Mouse (Mus musculus) liver, postnatal 0 days (tissue): ENCODE data around the gene Rbfox1. TPM values are rescaled to one million over a fixed set of nuclear protein-coding genes. Genes with fewer than 3 reads are reported as not detected.

Experiments
- ATAC-seq: fragments of 200-750 bp; cut with Nextera tagmentation; 2 replicates; pipeline ENCODE4 v1.8.0; 2017; ENCODE audit warnings: mild to moderate bottlenecking, moderate library complexity
- DNase-seq: peaks from one replicate; pipeline ENCODE4 v3.0.0-alpha.2; 2016
- H3K27ac ChIP-seq: fragments of 300-500 bp; sonication (generic); 2 replicates; pipeline ENCODE4 v1.5.1; 2014; ENCODE audit warnings: antibody characterized with exemption, moderate library complexity, mild to moderate bottlenecking, low read depth
- H3K27me3 ChIP-seq: fragments of 300-500 bp; sonication (generic); 2 replicates; pipeline ENCODE4 v1.6.1; 2014; ENCODE audit warnings: low read length, control low read depth, mixed read lengths; ENCODE audit not compliant: insufficient read depth
- H3K36me3 ChIP-seq: fragments of 300-500 bp; sonication (generic); replicated peaks from 2 replicates; pipeline ENCODE4 v1.6.1; 2014; ENCODE audit warnings: mild to moderate bottlenecking, control low read depth, low read length, moderate library complexity, mixed read lengths; ENCODE audit not compliant: insufficient read depth
- H3K4me1 ChIP-seq: fragments of 300-500 bp; sonication (generic); 2 replicates; pipeline ENCODE4 v1.6.1; 2014; ENCODE audit warnings: antibody characterized with exemption, mild to moderate bottlenecking, control low read depth; ENCODE audit not compliant: insufficient read depth
- H3K4me2 ChIP-seq: fragments of 300-500 bp; sonication (generic); 2 replicates; pipeline ENCODE4 v1.6.1; 2014; ENCODE audit warnings: low read depth, mild to moderate bottlenecking, low read length, moderate library complexity, mixed read lengths
- H3K4me3 ChIP-seq: fragments of 300-500 bp; sonication (generic); 2 replicates; pipeline ENCODE4 v1.5.1; 2014; ENCODE audit warnings: low read depth, low read length
- H3K9ac ChIP-seq: fragments of 300-500 bp; sonication (generic); replicated peaks from 2 replicates; pipeline ENCODE4 v1.6.1; 2014; ENCODE audit warnings: mild to moderate bottlenecking, moderate library complexity
- H3K9me3 ChIP-seq: fragments of 300-500 bp; sonication (generic); 2 replicates; pipeline ENCODE4 v1.6.1; 2016; ENCODE audit warnings: mild to moderate bottlenecking, control low read depth, low read length, mixed read lengths
- CTCF ChIP-seq: sonication (generic); IDR thresholded peaks from 2 replicates; pipeline ENCODE4 v1.5.1; 2016; ENCODE audit warnings: antibody characterized with exemption, low read depth
- EP300 ChIP-seq: IDR thresholded peaks from 2 replicates; pipeline ENCODE4 v1.6.1; 2016; ENCODE audit warnings: antibody characterized with exemption, low read depth, mild to moderate bottlenecking
- WGBS: fragments of 180-500 bp; shearing (Covaris S2); extraction: QIAGEN DNeasy Blood & Tissue Kit; methylation state at CpG from one replicate; pipeline ENCODE4 v1.1.7; 2014; ENCODE audit not compliant: insufficient replicate concordance; 5-methylcytosine and 5-hydroxymethylcytosine counted together
- polyA plus RNA-seq: library from polyadenylated mRNA; unstranded; fragments of >200 nt; fragmentation: Nextera tagmentation; extraction: Ambion mirVana; gene quantifications from 2 replicates; pipeline ENCODE4 v1.2.1, GENCODE M21; 2015

Gene Rbfox1
- 0.12 and 0.30 TPM in 2 replicates for polyA plus RNA-seq

DNA sequence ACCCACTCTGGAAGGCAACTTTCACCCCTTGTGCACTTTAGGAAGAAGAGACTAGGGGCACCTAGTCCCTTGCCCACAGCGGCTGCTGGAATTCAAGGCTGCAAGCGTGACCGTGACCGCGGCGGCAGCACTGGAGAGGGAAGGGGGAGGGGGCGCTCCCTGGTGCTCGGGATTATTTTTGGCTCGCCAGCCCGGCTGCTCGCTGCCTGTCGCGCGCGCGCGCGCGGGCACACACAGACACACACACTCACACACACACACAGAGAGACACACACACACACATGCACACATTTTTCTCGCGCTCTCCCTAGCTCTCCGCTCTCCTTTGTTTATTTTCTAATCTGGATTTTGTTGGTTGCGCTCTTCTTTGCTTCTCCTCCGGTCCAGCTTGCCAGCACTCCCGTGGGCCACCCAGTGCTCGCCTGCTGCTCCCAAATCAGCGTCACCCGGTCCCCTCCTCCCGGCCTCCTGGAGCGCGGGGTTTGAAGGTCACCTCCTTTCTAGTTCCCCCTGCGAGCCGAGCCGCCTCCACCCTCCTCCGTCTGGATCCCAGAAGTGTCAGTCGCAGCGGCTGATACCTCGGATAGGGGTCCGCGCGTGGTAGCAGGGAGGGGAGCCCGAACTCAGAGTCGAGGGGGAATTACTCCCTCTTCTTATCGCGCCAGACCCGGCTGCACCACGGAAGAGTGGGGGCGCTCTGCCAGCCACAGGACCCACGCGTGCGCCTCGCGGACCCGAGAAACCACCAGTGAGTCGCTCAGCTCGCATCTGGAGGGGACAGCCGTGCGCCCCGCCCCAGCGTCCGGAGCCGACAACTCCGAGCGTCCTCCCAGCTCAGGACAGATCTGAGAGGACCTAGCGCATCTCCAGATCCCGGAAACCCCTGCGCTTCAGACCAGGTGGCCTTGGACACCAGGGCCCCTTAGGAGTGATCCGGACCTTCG is at the start of gene Rbfox1:
Gene Rbfox1, plus strand, starts transcription at position 610 of the 944 bp plus-strand sequence.
- Histone ChIP-seq H3K27ac (no peak within 1 kb of the TSS), H3K27me3 (peaks cover 14% of the 10 kb centered on the region), H3K4me3 (no peak within 1 kb of the TSS), H3K9me3 (no peaks in the 10 kb centered on the region), H3K36me3 (no peaks in the 10 kb centered on the region), H3K4me1 (no peaks in the 10 kb centered on the region), H3K9ac (no peak within 1 kb of the TSS), H3K4me2 (no peak within 1 kb of the TSS)
- DNase-seq = no peak
- WGBS = 1% methylated on average over 64 of the region's 69 CpGs
- TF ChIP-seq EP300 = no peak
- TF ChIP-seq CTCF = no peak
- no peak for ATAC-seq

DNA sequence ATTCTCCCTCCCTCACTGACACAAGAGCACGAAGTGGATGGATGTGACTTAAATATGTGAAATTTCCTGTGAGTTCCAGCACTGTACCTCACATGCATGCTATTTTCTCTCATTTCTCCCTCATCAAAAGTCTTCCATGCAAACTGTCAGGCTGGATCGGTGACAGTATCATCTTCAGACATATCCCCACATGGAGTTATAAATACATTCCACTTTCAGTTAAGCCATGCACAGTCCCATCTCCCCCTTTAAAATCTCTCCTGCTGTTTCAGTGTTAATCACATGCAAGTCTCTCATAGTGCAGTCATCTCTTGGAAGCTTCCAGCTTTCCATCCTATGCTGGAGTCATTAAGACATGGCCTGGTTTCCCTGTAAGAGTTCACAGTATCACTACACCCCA is 48.4 kb upstream of the Rbfox1 start:
- Histone ChIP-seq H3K27ac (no peak overlapping the region), H3K4me1 (no peaks in the 10 kb centered on the region), H3K9me3 (no peaks in the 10 kb centered on the region), H3K4me2 (no peak overlapping the region), H3K9ac (no peak overlapping the region), H3K4me3 (no peak overlapping the region), H3K36me3 (no peaks in the 10 kb centered on the region), H3K27me3 (no peaks in the 10 kb centered on the region)
- WGBS = 72% methylated on average over 2 of the region's 2 CpGs
- DNase-seq (no peak), ATAC-seq (no peak)
- TF ChIP-seq EP300 = no peak
- no peak for TF ChIP-seq CTCF

DNA sequence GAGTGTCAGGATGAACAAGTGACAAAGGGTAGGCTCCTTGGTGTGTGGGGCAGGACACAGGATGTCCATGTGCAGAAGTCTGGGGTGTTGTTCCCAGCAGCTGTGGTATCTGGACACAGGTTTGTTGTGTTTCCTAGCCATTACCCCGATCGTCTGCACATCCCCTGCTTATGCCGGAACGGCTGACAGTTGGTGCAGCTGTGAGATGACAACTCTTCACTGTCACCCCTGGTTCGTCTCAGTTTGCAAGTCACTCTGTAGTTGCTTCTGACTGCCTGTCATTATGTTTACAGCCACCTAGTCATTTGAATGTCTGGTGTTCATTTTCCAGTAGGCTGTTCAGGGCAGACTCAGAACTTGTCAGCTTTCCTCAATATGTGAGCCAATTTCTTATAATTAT is 44.0 kb upstream of the Rbfox1 start:
- no peak overlapping the region for H3K4me2 ChIP-seq
- WGBS = 73% methylated on average over 5 of the region's 5 CpGs
- no peaks in the 10 kb centered on the region for H3K36me3 ChIP-seq
- no peaks in the 10 kb centered on the region for H3K27me3 ChIP-seq
- H3K4me3 ChIP-seq = no peak overlapping the region
- no peaks in the 10 kb centered on the region for H3K9me3 ChIP-seq
- H3K27ac ChIP-seq = no peak overlapping the region
- TF ChIP-seq EP300 (no peak), CTCF (no peak)
- ATAC-seq (no peak), DNase-seq (no peak)
- no peak overlapping the region for H3K9ac ChIP-seq
- H3K4me1 ChIP-seq = no peaks in the 10 kb centered on the region

DNA sequence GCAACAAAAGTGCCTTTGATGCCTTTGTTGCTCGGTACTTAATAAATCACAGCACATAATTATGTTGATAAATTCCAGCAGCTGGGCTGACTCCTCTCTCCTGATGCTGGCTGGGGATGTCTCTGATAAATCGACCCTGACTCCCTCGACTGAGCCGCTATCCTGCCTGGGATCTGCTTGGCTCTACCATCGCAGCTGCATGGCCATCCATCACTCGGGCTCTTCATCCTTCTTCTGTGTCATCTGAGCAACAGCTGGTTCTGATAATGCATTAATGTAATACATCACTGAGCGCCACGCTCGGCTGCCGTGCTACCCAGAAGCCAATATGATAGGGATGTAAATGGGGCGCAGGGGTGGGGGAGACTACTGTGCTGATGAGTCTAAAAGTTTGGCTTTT is 39.5 kb upstream of the Rbfox1 start:
- Histone ChIP-seq H3K27ac (no peak overlapping the region), H3K4me3 (no peak overlapping the region), H3K36me3 (no peaks in the 10 kb centered on the region), H3K9me3 (no peaks in the 10 kb centered on the region), H3K4me1 (no peaks in the 10 kb centered on the region), H3K9ac (no peak overlapping the region), H3K27me3 (no peaks in the 10 kb centered on the region), H3K4me2 (no peak overlapping the region)
- no peak for TF ChIP-seq EP300
- TF ChIP-seq CTCF = no peak
- DNase-seq = no peak
- ATAC-seq = no peak
- WGBS = 75% methylated on average over 11 of the region's 11 CpGs

DNA sequence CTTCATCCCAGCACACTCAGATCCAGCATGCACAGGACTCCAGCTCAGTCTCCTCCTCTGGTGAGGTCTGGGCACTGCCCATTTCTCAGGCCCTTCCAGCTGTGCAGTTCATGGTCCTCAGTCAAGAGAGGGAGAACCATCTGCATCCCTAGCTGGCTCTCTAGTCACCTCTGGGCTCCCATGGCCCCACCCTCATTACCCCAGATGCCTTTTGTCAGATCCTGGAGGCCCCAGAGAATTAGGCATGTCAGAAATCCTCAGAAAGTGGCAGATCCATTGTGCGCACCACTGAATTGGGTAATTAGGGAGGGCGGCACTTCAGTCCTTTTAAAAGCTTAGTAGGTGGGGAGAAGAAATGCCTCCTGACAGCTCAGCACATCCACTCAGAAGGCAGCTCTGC is 32.1 kb upstream of the Rbfox1 start:
- WGBS = 91% methylated on average over 2 of the region's 2 CpGs
- Histone ChIP-seq H3K4me2 (no peak overlapping the region), H3K27ac (no peak overlapping the region), H3K27me3 (no peaks in the 10 kb centered on the region), H3K9me3 (no peaks in the 10 kb centered on the region), H3K4me3 (no peak overlapping the region), H3K36me3 (no peaks in the 10 kb centered on the region), H3K4me1 (no peaks in the 10 kb centered on the region), H3K9ac (no peak overlapping the region)
- TF ChIP-seq CTCF (no peak), EP300 (no peak)
- no peak for ATAC-seq
- no peak for DNase-seq

DNA sequence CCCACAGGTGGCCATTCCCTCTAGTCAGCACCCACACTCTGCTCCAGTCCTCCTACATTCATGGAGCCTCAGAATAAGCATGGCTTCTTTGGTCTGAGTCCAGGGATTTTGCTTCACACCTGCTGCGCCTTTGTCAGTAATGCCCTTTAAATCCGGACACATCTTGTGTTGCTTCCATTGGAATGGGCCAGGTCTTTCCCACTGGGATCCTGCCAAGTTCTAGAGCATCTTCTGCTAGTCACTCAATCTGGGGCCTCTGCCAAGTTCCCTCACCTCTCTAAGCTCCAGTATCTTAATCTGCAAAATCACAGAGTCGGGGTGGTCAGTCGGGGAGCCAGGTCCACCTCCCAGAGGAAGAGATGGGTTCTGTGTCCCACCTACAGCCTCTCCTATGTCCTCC is 20.8 kb upstream of the Rbfox1 start:
- DNase-seq (no peak), ATAC-seq (no peak)
- no peaks in the 10 kb centered on the region for H3K4me1 ChIP-seq
- no peaks in the 10 kb centered on the region for H3K9me3 ChIP-seq
- H3K9ac ChIP-seq = no peak overlapping the region
- H3K27ac ChIP-seq = no peak overlapping the region
- no peak overlapping the region for H3K4me3 ChIP-seq
- 85% methylated on average over 4 of the region's 4 CpGs for WGBS
- TF ChIP-seq CTCF (no peak), EP300 (no peak)
- no peaks in the 10 kb centered on the region for H3K36me3 ChIP-seq
- H3K27me3 ChIP-seq = no peaks in the 10 kb centered on the region
- no peak overlapping the region for H3K4me2 ChIP-seq
